Mouse (Mus musculus) forebrain, embryonic 15.5 days (tissue): ENCODE data around the gene Gm13057. TPM values are rescaled to one million over a fixed set of nuclear protein-coding genes. Genes with fewer than 3 reads are reported as not detected.
"Not testable (repeated sequence)": the region's sequence is repeated elsewhere in the genome, so short reads cannot be mapped to it uniquely, and the experiment has no call there.

ENCODE experiments used
- ATAC-seq: fragments of 200-750 bp; cut with Nextera tagmentation; replicated peaks from 2 replicates; pipeline ENCODE4 v1.8.0; 2017; ENCODE audit warnings: mild to moderate bottlenecking, moderate TSS enrichment, moderate library complexity
- H3K27ac ChIP-seq: fragments of 300-500 bp; sonication (generic); replicated peaks from 2 replicates; pipeline ENCODE4 v1.5.1; 2015; ENCODE audit warnings: mild to moderate bottlenecking, inconsistent platforms
- H3K27me3 ChIP-seq: fragments of 300-500 bp; sonication (generic); 2 replicates; pipeline ENCODE4 v1.6.1; 2015; ENCODE audit warnings: inconsistent platforms
- H3K36me3 ChIP-seq: fragments of 300-500 bp; sonication (generic); 2 replicates; pipeline ENCODE4 v1.6.1; 2015; ENCODE audit warnings: mild to moderate bottlenecking, inconsistent platforms
- H3K4me1 ChIP-seq: fragments of 300-500 bp; sonication (generic); 2 replicates; pipeline ENCODE4 v1.6.1; 2015; ENCODE audit warnings: inconsistent platforms
- H3K4me2 ChIP-seq: fragments of 300-500 bp; sonication (generic); replicated peaks from 2 replicates; pipeline ENCODE4 v1.6.1; 2015; ENCODE audit warnings: mild to moderate bottlenecking, inconsistent platforms
- H3K4me3 ChIP-seq: fragments of 300-500 bp; sonication (generic); 2 replicates; pipeline ENCODE4 v1.5.1; 2015; ENCODE audit warnings: mild to moderate bottlenecking, inconsistent platforms
- H3K9ac ChIP-seq: fragments of 300-500 bp; sonication (generic); replicated peaks from 2 replicates; pipeline ENCODE4 v1.6.1; 2015; ENCODE audit warnings: mild to moderate bottlenecking, inconsistent platforms
- H3K9me3 ChIP-seq: fragments of 300-500 bp; sonication (generic); 2 replicates; pipeline ENCODE4 v1.6.1; 2016; ENCODE audit warnings: inconsistent platforms
- WGBS: fragments of 180-500 bp; shearing (Covaris S2); methylation state at CpG from one replicate; pipeline ENCODE4 v1.1.7; 2015; ENCODE audit warnings: mixed read lengths; 5-methylcytosine and 5-hydroxymethylcytosine counted together
- polyA plus RNA-seq: library from polyadenylated mRNA; unstranded; fragments of >200 nt; fragmentation: Nextera tagmentation; extraction: Ambion mirVana; gene quantifications from 2 replicates; pipeline ENCODE4 v1.2.1, GENCODE M21; 2015

The Gm13057 gene
- not detected in 2 replicates for polyA plus RNA-seq

GRCm38 (mm10) chr4:143551400-143551799, at the start of gene Gm13057, which contains the start of gene BC080695:
Gene Gm13057, plus strand, starts transcription at chr4:143551709.
Gene BC080695, plus strand, starts transcription at chr4:143551700.
- not testable (repeated sequence) for H3K27me3 ChIP-seq, ATAC-seq, H3K4me2 ChIP-seq, H3K4me3 ChIP-seq, H3K27ac ChIP-seq, H3K9ac ChIP-seq, H3K4me1 ChIP-seq, H3K9me3 ChIP-seq, H3K36me3 ChIP-seq
- no CpG with 5 or more reads among the region's 3 CpGs for WGBS

GRCm38 (mm10) chr4:143511043-143511442, 40.5 kb upstream of the Gm13057 start, which contains the start of gene Gm13043:
Gene Gm13043, plus strand, starts transcription at chr4:143511343.
- Histone ChIP-seq H3K27me3 (no peaks in the 10 kb centered on the region), H3K9me3 (no peaks in the 10 kb centered on the region), H3K4me2 (no peak within 1 kb of the TSS), H3K4me3 (no peak within 1 kb of the TSS), H3K4me1 (no peaks in the 10 kb centered on the region), H3K9ac (no peak within 1 kb of the TSS), H3K36me3 (no peaks in the 10 kb centered on the region), H3K27ac (no peak within 1 kb of the TSS)
- no peak for ATAC-seq
- WGBS = 89% methylated on average over 3 of the region's 3 CpGs

GRCm38 (mm10) chr4:143535654-143536053, 15.9 kb upstream of the Gm13057 start, which contains the start of gene Gm13040:
Gene Gm13040, plus strand, starts transcription at chr4:143535954.
- not testable (repeated sequence) for H3K27me3 ChIP-seq, H3K4me3 ChIP-seq, H3K9ac ChIP-seq, H3K9me3 ChIP-seq, ATAC-seq, H3K36me3 ChIP-seq, H3K4me1 ChIP-seq, H3K4me2 ChIP-seq, H3K27ac ChIP-seq
- WGBS = no CpG with 5 or more reads among the region's 3 CpGs

Other genes starting within 250 kb of the Gm13057 start
- gene Lrrc38, start 202.0 kb upstream of the Gm13057 start, polyA plus RNA-seq = 0.13 and 0.23 TPM in 2 replicates
- not detected in 2 replicates for gene Pramel1, start 157.3 kb upstream of the Gm13057 start, polyA plus RNA-seq
- 27.7 and 30.2 TPM in 2 replicates for gene Pramef8, start 139.3 kb upstream of the Gm13057 start, polyA plus RNA-seq
- gene Oog4, start 101.4 kb upstream of the Gm13057 start, polyA plus RNA-seq = not detected in 2 replicates
- not detected in 2 replicates for gene Gm13043, start 40.4 kb upstream of the Gm13057 start, polyA plus RNA-seq
- not detected in 2 replicates for gene Gm13040, start 15.8 kb upstream of the Gm13057 start, polyA plus RNA-seq
- not detected in 2 replicates for gene BC080695, start within 50 bp of the Gm13057 start, polyA plus RNA-seq
- not detected in 2 replicates for gene Gm13083, start 63.3 kb downstream of the Gm13057 start, polyA plus RNA-seq
- not detected in 2 replicates for gene Gm13088, start 105.5 kb downstream of the Gm13057 start, polyA plus RNA-seq
- gene Gm13089, start 151.0 kb downstream of the Gm13057 start, polyA plus RNA-seq = not detected in 2 replicates
- not detected in 2 replicates for gene Gm13078, start 167.7 kb downstream of the Gm13057 start, polyA plus RNA-seq
- gene Gm13023, start 237.6 kb downstream of the Gm13057 start, polyA plus RNA-seq = not detected in 2 replicates